Mouse (Mus musculus): ENCODE data around the gene Tmem177. TPM values are rescaled to one million over a fixed set of nuclear protein-coding genes. Genes with fewer than 3 reads are reported as not detected.

Tmem177 gene
- polyA plus RNA-seq, 1 experiment from 2014 or later, result 8.0 TPM

GRCm38 (mm10) chr1:119919299-119919698 lies 6.3 kb upstream of the Tmem177 start:
- no peak for ATAC-seq
- no peaks in the 10 kb centered on the region for H3K27me3 ChIP-seq
- ChIA-PET CTCF (interaction anchor here (1.0 to 4.7 kb wide), 6 partner anchors 11 to 101 kb away, joined by 3 to 29 read pairs (median 8); no protein-coding TSS in a partner anchor), POLR2A (no interaction called here)
- no peak for DNase-seq (ENCODE audit: low read depth, low spot score)
- TF ChIP-seq CTCF (IDR thresholded peaks at IDR 0.05), result peak; percentile 65
- in situ Hi-C loops (cut with MboI; ENCODE audit: low pct_unique_long_range_greater_than_20kb), result loop anchor here (5.0 to 25.0 kb wide), 4 partner anchors 93 to 832 kb away; no protein-coding TSS in a partner anchor

GRCm38 (mm10) chr1:119916823-119917371 lies 3.9 kb upstream of the Tmem177 start:
- no peak for TF ChIP-seq CTCF (IDR thresholded peaks at IDR 0.05)
- ChIA-PET POLR2A (no interaction called here), CTCF (interaction anchor here (3.4 to 4.7 kb wide), 2 partner anchors 14 to 98 kb away, joined by 11 to 29 read pairs; no protein-coding TSS in a partner anchor)
- DNase-seq (ENCODE audit: low read depth, low spot score), result no peak
- H3K27me3 ChIP-seq, result no peaks in the 10 kb centered on the region
- in situ Hi-C loops (cut with MboI; ENCODE audit: low pct_unique_long_range_greater_than_20kb), result loop anchor here (5.0 to 25.0 kb wide), 4 partner anchors 95 to 830 kb away; no protein-coding TSS in a partner anchor
- ATAC-seq, result no peak

GRCm38 (mm10) chr1:119907206-119907748 lies 5.7 kb downstream of the Tmem177 start:
- ChIA-PET POLR2A (interaction anchor here (0.6 kb wide), 1 partner anchor 274 kb away, joined by 3 read pairs; no protein-coding TSS in a partner anchor), CTCF (interaction anchor here (1.1 to 4.2 kb wide), 4 partner anchors 10 to 22 kb away, joined by 3 to 13 read pairs (median 4); no protein-coding TSS in a partner anchor)
- no peaks in the 10 kb centered on the region for H3K27me3 ChIP-seq
- DNase-seq (ENCODE audit: low read depth, low spot score) (no peak), ATAC-seq (no peak)
- in situ Hi-C loops (cut with MboI; ENCODE audit: low pct_unique_long_range_greater_than_20kb), result loop anchor here (25.0 kb wide), 1 partner anchor 820 kb away; no protein-coding TSS in a partner anchor
- TF ChIP-seq CTCF (IDR thresholded peaks at IDR 0.05), result no peak

- in situ Hi-C loops (cut with MboI; ENCODE audit: low pct_unique_long_range_greater_than_20kb), result loop anchor here (25.0 kb wide), 1 partner anchor 816 kb away; no protein-coding TSS in a partner anchor
Measured at GRCm38 (mm10) chr1:119903231-119903620, 9.8 kb downstream of the Tmem177 start.

GRCm38 (mm10) chr1:119902551-119903230 lies 10.3 kb downstream of the Tmem177 start:
- no peak for ATAC-seq
- POLR2A ChIA-PET, result no interaction called here
- TF ChIP-seq CTCF (IDR thresholded peaks at IDR 0.05), result no peak
- CTCF ChIA-PET, result no interaction called here
- in situ Hi-C loops (cut with MboI; ENCODE audit: low pct_unique_long_range_greater_than_20kb), result loop anchor here (25.0 kb wide), 1 partner anchor 815 kb away; no protein-coding TSS in a partner anchor
- no peaks in the 10 kb centered on the region for H3K27me3 ChIP-seq
- no peak for DNase-seq (ENCODE audit: low read depth, low spot score)

More at GRCm38 (mm10) chr1:119903231-119903620, 9.8 kb downstream of the Tmem177 start:
- ChIA-PET POLR2A (no interaction called here), CTCF (no interaction called here)
- TF ChIP-seq CTCF (IDR thresholded peaks at IDR 0.05), result no peak
- DNase-seq (ENCODE audit: low read depth, low spot score) (no peak), ATAC-seq (no peak)
- H3K27me3 ChIP-seq, result no peaks in the 10 kb centered on the region

- in situ Hi-C loops (cut with MboI; ENCODE audit: low pct_unique_long_range_greater_than_20kb), result loop anchor here (5.0 to 25.0 kb wide), 2 partner anchors 82 to 812 kb away; no protein-coding TSS in a partner anchor
- H3K27me3 ChIP-seq, result no peaks in the 10 kb centered on the region
- no peak for DNase-seq (ENCODE audit: low read depth, low spot score)
- ChIA-PET POLR2A (no interaction called here), CTCF (interaction anchor here (2.4 kb wide), 1 partner anchor 81 kb away, joined by 7 read pairs; no protein-coding TSS in a partner anchor)
- TF ChIP-seq CTCF (IDR thresholded peaks at IDR 0.05), result no peak
- ATAC-seq, result no peak
Measured at GRCm38 (mm10) chr1:119899195-119900123, 13.5 kb downstream of the Tmem177 start.

GRCm38 (mm10) chr1:119894936-119895335 lies 18.1 kb downstream of the Tmem177 start:
- ChIA-PET CTCF (interaction anchor here (0.8 to 1.8 kb wide), 7 partner anchors 12 to 77 kb away, joined by 3 to 13 read pairs (median 4); no protein-coding TSS in a partner anchor), POLR2A (no interaction called here)
- TF ChIP-seq CTCF (IDR thresholded peaks at IDR 0.05), result peak; percentile 96
- in situ Hi-C loops (cut with MboI; ENCODE audit: low pct_unique_long_range_greater_than_20kb), result loop anchor here (5.0 kb wide), 1 partner anchor 78 kb away; no protein-coding TSS in a partner anchor
- H3K27me3 ChIP-seq, result no peaks in the 10 kb centered on the region
- DNase-seq (ENCODE audit: low read depth, low spot score) (no peak), ATAC-seq (peak; percentile 8)

GRCm38 (mm10) chr1:119893600-119893999 lies 19.4 kb downstream of the Tmem177 start:
- ATAC-seq, result no peak
- ChIA-PET POLR2A (no interaction called here), CTCF (interaction anchor here (1.1 kb wide), 2 partner anchors 11 to 14 kb away, joined by 3 read pairs; no protein-coding TSS in a partner anchor)
- no peak for TF ChIP-seq CTCF (IDR thresholded peaks at IDR 0.05)
- in situ Hi-C loops (cut with MboI; ENCODE audit: low pct_unique_long_range_greater_than_20kb), result no loop called here
- no peaks in the 10 kb centered on the region for H3K27me3 ChIP-seq
- no peak for DNase-seq (ENCODE audit: low read depth, low spot score)

- no peak for ATAC-seq
- H3K27me3 ChIP-seq, result no peaks in the 10 kb centered on the region
- ChIA-PET POLR2A (no interaction called here), CTCF (interaction anchor here (1.1 kb wide), 2 partner anchors 11 to 15 kb away, joined by 3 read pairs; no protein-coding TSS in a partner anchor)
- in situ Hi-C loops (cut with MboI; ENCODE audit: low pct_unique_long_range_greater_than_20kb), result no loop called here
- no peak for TF ChIP-seq CTCF (IDR thresholded peaks at IDR 0.05)
- DNase-seq (ENCODE audit: low read depth, low spot score), result no peak
Measured at GRCm38 (mm10) chr1:119892933-119893332, 20.1 kb downstream of the Tmem177 start.

- POLR2A ChIA-PET, result no interaction called here
Measured at GRCm38 (mm10) chr1:119891865-119892264, 21.1 kb downstream of the Tmem177 start.

More at GRCm38 (mm10) chr1:119891865-119892264, 21.1 kb downstream of the Tmem177 start:
- no peaks in the 10 kb centered on the region for H3K27me3 ChIP-seq
- DNase-seq (ENCODE audit: low read depth, low spot score) (no peak), ATAC-seq (no peak)
- TF ChIP-seq CTCF (IDR thresholded peaks at IDR 0.05), result no peak
- in situ Hi-C loops (cut with MboI; ENCODE audit: low pct_unique_long_range_greater_than_20kb), result no loop called here
- CTCF ChIA-PET, result no interaction called here
